Mouse (Mus musculus) ES-E14 (cell line): ENCODE data around the gene Osbpl2.

ENCODE experiments used
- CHD2 ChIP-seq: IDR thresholded peaks from 2 replicates; pipeline ENCODE4 v1.6.1; 2014; ENCODE audit warnings: mild to moderate bottlenecking, low read depth, low read length, inconsistent platforms
- MAFK ChIP-seq: IDR thresholded peaks from 2 replicates; pipeline ENCODE4 v1.6.1; 2014; ENCODE audit warnings: mild to moderate bottlenecking, low read depth, low read length, inconsistent platforms; ENCODE audit not compliant: insufficient read depth
- ZC3H11A ChIP-seq: IDR thresholded peaks from 2 replicates; pipeline ENCODE4 v1.6.1; 2012; ENCODE audit warnings: low read depth, mild to moderate bottlenecking, inconsistent platforms, low read length, borderline replicate concordance
- ZNF384 ChIP-seq: IDR thresholded peaks from 2 replicates; pipeline ENCODE4 v1.6.1; 2012; ENCODE audit warnings: low read depth, low read length, inconsistent platforms

DNA sequence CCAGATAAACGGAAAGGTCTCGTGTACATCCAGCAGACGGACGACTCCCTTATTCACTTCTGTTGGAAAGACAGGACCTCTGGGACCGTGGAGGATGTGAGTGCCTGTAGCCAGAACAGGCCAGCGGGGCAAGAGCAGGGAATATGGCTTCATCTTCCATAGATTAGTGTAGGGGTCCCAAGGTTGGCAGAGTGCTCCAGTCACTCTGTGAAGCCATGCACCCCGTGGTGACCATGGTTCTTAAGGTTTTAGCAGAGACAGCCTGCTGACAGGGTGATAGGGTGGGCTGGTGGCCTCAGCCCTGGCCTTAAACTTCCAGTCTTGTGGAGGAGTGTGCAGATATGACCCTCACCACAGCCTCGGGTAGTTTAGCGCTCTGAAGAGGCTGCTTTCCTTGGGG is 53.0 kb downstream of the Osbpl2 start:
- TF ChIP-seq ZNF384 (no peak), ZC3H11A (no peak), CHD2 (no peak), MAFK (no peak)
